Mouse (Mus musculus): ENCODE data around the gene Cercam. TPM values are rescaled to one million over a fixed set of nuclear protein-coding genes. Genes with fewer than 3 reads are reported as not detected.

Gene Cercam
- polyA plus RNA-seq, 1 experiment from 2014 or later: 20.1 TPM

- no peak overlapping the region for H3K4me2 ChIP-seq (replicated peaks; ENCODE audit: low read depth, low read length)
- H3K27me3 ChIP-seq (ENCODE audit: insufficient read depth, low read length): peaks cover 7% of the 10 kb centered on the region; the same call in 1 of the 2 replicates
- H3K4me1 ChIP-seq (ENCODE audit: insufficient read depth, low read length): peaks cover 4% of the 10 kb centered on the region; the same call in 1 of the 2 replicates
- WGBS: 48% methylated on average over 4 of the region's 4 CpGs
- ATAC-seq (ENCODE audit: low FRiP score, low TSS enrichment): no peak
- H3K9me3 ChIP-seq (ENCODE audit: low read length): no peaks in the 10 kb centered on the region
- H3K9ac ChIP-seq (replicated peaks; ENCODE audit: low read length): no peak overlapping the region
- no peak overlapping the region for H3K27ac ChIP-seq (ENCODE audit: low read length)
- no peak overlapping the region for H3K4me3 ChIP-seq (ENCODE audit: low read length)
- no peaks in the 10 kb centered on the region for H3K36me3 ChIP-seq (ENCODE audit: insufficient read depth, low read length)
Measured at GRCm38 (mm10) chr2:29852957-29853485, 15.9 kb upstream of the Cercam start.

DNA sequence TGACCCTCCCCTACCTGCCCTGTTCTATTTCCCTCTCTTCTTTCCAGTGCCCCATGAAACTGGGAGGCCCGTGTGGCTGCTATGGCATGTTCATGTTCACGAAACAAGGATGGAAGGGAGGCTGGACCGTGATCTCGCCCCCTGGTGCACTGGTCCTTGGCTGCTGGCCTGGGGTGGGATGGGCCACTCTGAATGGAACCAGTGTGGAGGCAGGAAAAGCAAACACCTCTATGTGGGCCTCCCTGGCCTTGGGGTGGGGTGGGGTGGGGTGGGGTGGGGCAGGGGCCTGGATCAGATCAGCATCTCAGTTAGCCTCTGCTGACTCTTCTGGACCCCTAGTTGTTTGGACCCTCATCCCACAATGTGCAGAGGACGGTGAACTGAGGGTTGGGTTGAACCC lies 15.2 kb upstream of the Cercam start:
- H3K27me3 ChIP-seq (ENCODE audit: insufficient read depth, low read length): peaks cover 6% of the 10 kb centered on the region; the same call in 1 of the 2 replicates

GRCm38 (mm10) chr2:29855585-29856210 lies 13.3 kb upstream of the Cercam start:
- Histone ChIP-seq H3K27ac (ENCODE audit: low read length) (no peak overlapping the region), H3K4me2 (replicated peaks; ENCODE audit: low read depth, low read length) (no peak overlapping the region), H3K36me3 (ENCODE audit: insufficient read depth, low read length) (no peaks in the 10 kb centered on the region), H3K9me3 (ENCODE audit: low read length) (no peaks in the 10 kb centered on the region), H3K9ac (replicated peaks; ENCODE audit: low read length) (no peak overlapping the region), H3K4me3 (ENCODE audit: low read length) (no peak overlapping the region), H3K27me3 (ENCODE audit: insufficient read depth, low read length) (peaks cover 4% of the 10 kb centered on the region; the same call in 1 of the 2 replicates), H3K4me1 (ENCODE audit: insufficient read depth, low read length) (peaks cover 4% of the 10 kb centered on the region; the same call in 1 of the 2 replicates)
- WGBS: 71% methylated on average over 10 of the region's 10 CpGs
- no peak for ATAC-seq (ENCODE audit: low FRiP score, low TSS enrichment)

More for the DNA sequence above, 15.2 kb upstream of the Cercam start:
- Histone ChIP-seq H3K4me1 (ENCODE audit: insufficient read depth, low read length) (peaks cover 4% of the 10 kb centered on the region; the same call in 1 of the 2 replicates), H3K4me2 (replicated peaks; ENCODE audit: low read depth, low read length) (no peak overlapping the region), H3K36me3 (ENCODE audit: insufficient read depth, low read length) (no peaks in the 10 kb centered on the region), H3K4me3 (ENCODE audit: low read length) (no peak overlapping the region), H3K27ac (ENCODE audit: low read length) (no peak overlapping the region), H3K9ac (replicated peaks; ENCODE audit: low read length) (no peak overlapping the region), H3K9me3 (ENCODE audit: low read length) (no peaks in the 10 kb centered on the region)
- 70% methylated on average over 5 of the region's 5 CpGs for WGBS
- no peak for ATAC-seq (ENCODE audit: low FRiP score, low TSS enrichment)

DNA sequence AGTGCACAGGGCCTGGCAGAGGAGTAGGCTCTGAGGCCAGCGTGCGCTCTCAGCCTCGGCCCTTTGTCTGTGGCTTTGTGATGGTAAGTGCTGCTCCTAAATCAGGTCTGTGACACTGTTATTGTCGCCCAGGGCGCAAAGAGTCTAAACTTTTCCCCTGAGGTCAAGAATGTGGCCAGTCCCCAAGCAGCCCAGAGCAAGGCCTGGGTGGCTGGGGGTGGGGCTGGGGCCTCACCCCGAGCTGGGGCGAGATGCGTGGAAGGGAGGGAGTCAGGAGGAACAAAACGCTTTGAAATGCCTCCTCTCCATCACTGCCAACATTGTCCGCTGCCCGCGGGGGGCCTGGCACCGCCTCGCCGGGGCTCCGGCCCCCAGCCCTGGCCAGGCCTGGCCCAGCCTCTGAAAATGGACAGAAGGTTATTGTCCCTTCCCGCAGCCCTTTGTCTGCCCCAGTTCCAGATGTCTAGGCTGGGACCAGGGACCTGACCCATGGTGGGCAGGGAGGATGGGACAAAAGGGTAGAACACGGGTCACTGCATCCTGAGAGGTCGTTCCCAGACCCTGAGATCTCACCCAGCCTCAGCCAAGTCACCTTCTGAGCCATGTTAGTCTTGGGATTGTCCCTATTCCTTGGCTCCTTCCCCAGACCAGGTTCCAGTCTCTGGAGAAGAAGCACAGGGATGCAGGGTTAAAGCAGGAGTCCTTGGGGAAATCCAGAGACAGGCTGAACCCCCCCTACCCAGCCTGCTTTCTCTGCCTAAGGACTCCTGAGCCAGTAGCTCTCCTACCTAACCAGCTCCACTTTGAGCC lies 12.3 kb upstream of the Cercam start:
- Histone ChIP-seq H3K27me3 (ENCODE audit: insufficient read depth, low read length) (peaks cover 4% of the 10 kb centered on the region; the same call in 1 of the 2 replicates), H3K36me3 (ENCODE audit: insufficient read depth, low read length) (no peaks in the 10 kb centered on the region), H3K4me3 (ENCODE audit: low read length) (no peak overlapping the region), H3K4me2 (replicated peaks; ENCODE audit: low read depth, low read length) (no peak overlapping the region), H3K27ac (ENCODE audit: low read length) (no peak overlapping the region), H3K9me3 (ENCODE audit: low read length) (no peaks in the 10 kb centered on the region), H3K9ac (replicated peaks; ENCODE audit: low read length) (0 out of 2 replicates have a peak overlapping the region, but pooled peaks have one; percentile 36), H3K4me1 (ENCODE audit: insufficient read depth, low read length) (peaks cover 4% of the 10 kb centered on the region; the same call in 1 of the 2 replicates)
- ATAC-seq (ENCODE audit: low FRiP score, low TSS enrichment): no peak
- WGBS: 11% methylated on average over 19 of the region's 19 CpGs

GRCm38 (mm10) chr2:29857341-29857740 lies 11.6 kb upstream of the Cercam start:
- no peak overlapping the region for H3K27ac ChIP-seq (ENCODE audit: low read length)
- H3K9me3 ChIP-seq (ENCODE audit: low read length): no peaks in the 10 kb centered on the region
- no peak overlapping the region for H3K4me3 ChIP-seq (ENCODE audit: low read length)
- H3K4me1 ChIP-seq (ENCODE audit: insufficient read depth, low read length): peaks cover 4% of the 10 kb centered on the region; the same call in 1 of the 2 replicates
- no peaks in the 10 kb centered on the region for H3K36me3 ChIP-seq (ENCODE audit: insufficient read depth, low read length)
- peaks cover 4% of the 10 kb centered on the region; the same call in 1 of the 2 replicates for H3K27me3 ChIP-seq (ENCODE audit: insufficient read depth, low read length)
- ATAC-seq (ENCODE audit: low FRiP score, low TSS enrichment): no peak
- H3K9ac ChIP-seq (replicated peaks; ENCODE audit: low read length): no peak overlapping the region
- H3K4me2 ChIP-seq (replicated peaks; ENCODE audit: low read depth, low read length): no peak overlapping the region
- WGBS: 34% methylated on average over 2 of the region's 2 CpGs

GRCm38 (mm10) chr2:29857967-29858366 lies 11.0 kb upstream of the Cercam start:
- no peak for ATAC-seq (ENCODE audit: low FRiP score, low TSS enrichment)
- 71% methylated on average over 5 of the region's 5 CpGs for WGBS

GRCm38 (mm10) chr2:29858748-29859473 lies 10.1 kb upstream of the Cercam start:
- no peak overlapping the region for H3K4me2 ChIP-seq (replicated peaks; ENCODE audit: low read depth, low read length)
- H3K27ac ChIP-seq (ENCODE audit: low read length): no peak overlapping the region
- no peaks in the 10 kb centered on the region for H3K9me3 ChIP-seq (ENCODE audit: low read length)
- 9% methylated on average over 5 of the region's 5 CpGs for WGBS
- H3K4me3 ChIP-seq (ENCODE audit: low read length): no peak overlapping the region
- H3K36me3 ChIP-seq (ENCODE audit: insufficient read depth, low read length): no peaks in the 10 kb centered on the region
- peaks cover 4% of the 10 kb centered on the region; the same call in 1 of the 2 replicates for H3K4me1 ChIP-seq (ENCODE audit: insufficient read depth, low read length)
- 0 out of 2 replicates have a peak overlapping the region, but pooled peaks have one; percentile 11 for H3K9ac ChIP-seq (replicated peaks; ENCODE audit: low read length)
- H3K27me3 ChIP-seq (ENCODE audit: insufficient read depth, low read length): peaks cover 4% of the 10 kb centered on the region; the same call in 1 of the 2 replicates
- ATAC-seq (ENCODE audit: low FRiP score, low TSS enrichment): 0 out of 2 replicates have a peak, but pooled peaks have one; percentile 40

More at GRCm38 (mm10) chr2:29857967-29858366, 11.0 kb upstream of the Cercam start:
- no peaks in the 10 kb centered on the region for H3K9me3 ChIP-seq (ENCODE audit: low read length)
- H3K4me3 ChIP-seq (ENCODE audit: low read length): no peak overlapping the region
- peaks cover 4% of the 10 kb centered on the region; the same call in 1 of the 2 replicates for H3K4me1 ChIP-seq (ENCODE audit: insufficient read depth, low read length)
- peaks cover 4% of the 10 kb centered on the region; the same call in 1 of the 2 replicates for H3K27me3 ChIP-seq (ENCODE audit: insufficient read depth, low read length)
- no peak overlapping the region for H3K9ac ChIP-seq (replicated peaks; ENCODE audit: low read length)
- no peak overlapping the region for H3K4me2 ChIP-seq (replicated peaks; ENCODE audit: low read depth, low read length)
- no peaks in the 10 kb centered on the region for H3K36me3 ChIP-seq (ENCODE audit: insufficient read depth, low read length)
- no peak overlapping the region for H3K27ac ChIP-seq (ENCODE audit: low read length)

- H3K4me3 ChIP-seq (ENCODE audit: low read length): no peak overlapping the region
- no peaks in the 10 kb centered on the region for H3K9me3 ChIP-seq (ENCODE audit: low read length)
- H3K4me2 ChIP-seq (replicated peaks; ENCODE audit: low read depth, low read length): no peak overlapping the region
- no peak overlapping the region for H3K27ac ChIP-seq (ENCODE audit: low read length)
- ATAC-seq (ENCODE audit: low FRiP score, low TSS enrichment): no peak
- WGBS: 76% methylated on average over 4 of the region's 4 CpGs
- H3K9ac ChIP-seq (replicated peaks; ENCODE audit: low read length): no peak overlapping the region
- no peaks in the 10 kb centered on the region for H3K36me3 ChIP-seq (ENCODE audit: insufficient read depth, low read length)
- H3K27me3 ChIP-seq (ENCODE audit: insufficient read depth, low read length): no peaks in the 10 kb centered on the region
- peaks cover 7% of the 10 kb centered on the region; the same call in 1 of the 2 replicates for H3K4me1 ChIP-seq (ENCODE audit: insufficient read depth, low read length)
Measured at GRCm38 (mm10) chr2:29865125-29865524, 3.8 kb upstream of the Cercam start.

Measured in kidney, embryonic 16.5 days (tissue).